Mouse (Mus musculus) liver, embryonic 14.5 days (tissue): ENCODE results near the gene Hoxa5. TPM values are rescaled to one million over a fixed set of nuclear protein-coding genes. Genes with fewer than 3 reads are reported as not detected.
A peak's percentile ranks its signal among the peaks of the same experiment; 100 is the strongest.

ENCODE experiments used
- ATAC-seq: fragments of 200-750 bp; cut with Nextera tagmentation; 2 replicates; pipeline ENCODE4 v1.8.0; 2017; ENCODE audit warnings: moderate number of reproducible peaks, mild to moderate bottlenecking, moderate library complexity; ENCODE audit not compliant: insufficient read depth
- DNase-seq, 3 experiments: peaks; one replicate each; pipeline ENCODE4 v3.0.0-alpha.2; 2012 to 2013; ENCODE audit warnings: low read depth in 3 of 3, low spot score in 3 of 3
- H3K27ac ChIP-seq: fragments of 300-500 bp; sonication (generic); 2 replicates; pipeline ENCODE4 v1.5.1; 2014; ENCODE audit warnings: moderate library complexity, mild to moderate bottlenecking, control low read depth, inconsistent platforms
- H3K27me3 ChIP-seq: fragments of 300-500 bp; sonication (generic); 2 replicates; pipeline ENCODE4 v1.6.1; 2014; ENCODE audit warnings: mild to moderate bottlenecking, low read length, moderate library complexity; ENCODE audit not compliant: control insufficient read depth, insufficient read depth
- H3K36me3 ChIP-seq: fragments of 300-500 bp; sonication (generic); replicated peaks from 2 replicates; pipeline ENCODE4 v1.6.1; 2014; ENCODE audit warnings: low read depth; ENCODE audit not compliant: control insufficient read depth, insufficient read depth
- H3K4me1 ChIP-seq, 2 experiments: fragments of 200-500 bp in 1 of 2; fragments of 300-500 bp in 1 of 2; sonication (generic) in 1 of 2; replicated peaks; 2 replicates each; pipeline ENCODE4 v1.6.1; 2012 to 2014; ENCODE audit warnings: antibody characterized with exemption in 1 of 2, inconsistent platforms in 1 of 2, low read length in 1 of 2; ENCODE audit not compliant: control insufficient read depth in 2 of 2, insufficient read depth in 2 of 2
- H3K4me2 ChIP-seq: fragments of 300-500 bp; sonication (generic); 2 replicates; pipeline ENCODE4 v1.6.1; 2014; ENCODE audit warnings: low read depth, mild to moderate bottlenecking, control low read depth, moderate library complexity
- H3K4me3 ChIP-seq, 2 experiments: fragments of 200-500 bp in 1 of 2; fragments of 300-500 bp in 1 of 2; sonication (generic) in 1 of 2; 2 replicates each; pipeline ENCODE4 v1.5.1; 2012 to 2014; ENCODE audit warnings: low read depth in 2 of 2, low read length in 2 of 2, mild to moderate bottlenecking in 2 of 2, control low read depth in 1 of 2, inconsistent platforms in 1 of 2, moderate library complexity in 1 of 2; ENCODE audit not compliant: insufficient read depth in 1 of 2
- H3K9ac ChIP-seq: fragments of 300-500 bp; sonication (generic); replicated peaks from 2 replicates; pipeline ENCODE4 v1.6.1; 2014; ENCODE audit warnings: mild to moderate bottlenecking, control low read depth, moderate library complexity
- H3K9me3 ChIP-seq: fragments of 300-500 bp; sonication (generic); 2 replicates; pipeline ENCODE4 v1.6.1; 2016; ENCODE audit warnings: low read length, mixed read lengths; ENCODE audit not compliant: control insufficient read depth
- CTCF ChIP-seq: IDR thresholded peaks from 2 replicates; pipeline ENCODE4 v1.5.1; 2016; ENCODE audit warnings: antibody characterized with exemption, low read depth, control low read depth
- EP300 ChIP-seq: IDR thresholded peaks from 2 replicates; pipeline ENCODE4 v1.6.1; 2016; ENCODE audit warnings: antibody characterized with exemption, low read depth
- WGBS: fragments of 180-500 bp; shearing (Covaris S2); extraction: QIAGEN DNeasy Blood & Tissue Kit; methylation state at CpG from one replicate; pipeline ENCODE4 v1.1.7; 2014; ENCODE audit not compliant: insufficient replicate concordance; 5-methylcytosine and 5-hydroxymethylcytosine counted together
- polyA plus RNA-seq, 2 experiments: library from polyadenylated mRNA; depleted of rRNA in 1 of 2; stranded (reverse) in 1 of 2; unstranded in 1 of 2; fragments of >200 nt; fragmentation: Nextera tagmentation in 1 of 2; extraction: Ambion mirVana in 1 of 2; gene quantifications; 2 replicates each; pipeline versions ENCODE4 v1.2.1 to v1.2.3; 2012 to 2014

Hoxa5 gene
- polyA plus RNA-seq, 2 experiments = 0.43 to 0.52 TPM

GRCm38 (mm10) chr6:52170898-52171223, 33.5 kb downstream of the Hoxa5 start:
- no peak for DNase-seq
- no peaks in the 10 kb centered on the region for H3K9me3 ChIP-seq

GRCm38 (mm10) chr6:52170166-52170897, 34.1 kb downstream of the Hoxa5 start:
- Histone ChIP-seq H3K36me3 (no peaks in the 10 kb centered on the region), H3K4me2 (no peak overlapping the region), H3K4me1 (no peaks in the 10 kb centered on the region), H3K27me3 (peaks cover 98% of the 10 kb centered on the region), H3K9me3 (no peaks in the 10 kb centered on the region), H3K27ac (no peak overlapping the region), H3K4me3 (no peak overlapping the region), H3K9ac (no peak overlapping the region)
- DNase-seq = no peak
- TF ChIP-seq CTCF = no peak
- TF ChIP-seq EP300 = no peak
- 10% methylated on average over 40 of the region's 40 CpGs for WGBS
- peak; percentile 55; the same call in 1 of the 2 replicates for ATAC-seq

More at GRCm38 (mm10) chr6:52170898-52171223, 33.5 kb downstream of the Hoxa5 start:
- TF ChIP-seq CTCF = no peak
- no peak for TF ChIP-seq EP300
- Histone ChIP-seq H3K9ac (no peak overlapping the region), H3K27me3 (peaks cover 98% of the 10 kb centered on the region), H3K4me1 (no peaks in the 10 kb centered on the region), H3K36me3 (no peaks in the 10 kb centered on the region), H3K4me3 (no peak overlapping the region), H3K27ac (no peak overlapping the region), H3K4me2 (no peak overlapping the region)
- WGBS = 3% methylated on average over 5 of the region's 5 CpGs
- ATAC-seq = no peak; the same call in 1 of the 2 replicates

- Histone ChIP-seq H3K36me3 (no peaks in the 10 kb centered on the region), H3K27ac (no peak overlapping the region), H3K27me3 (peaks cover 98% of the 10 kb centered on the region), H3K9me3 (no peaks in the 10 kb centered on the region), H3K9ac (no peak overlapping the region), H3K4me2 (no peak overlapping the region), H3K4me3 (no peak overlapping the region), H3K4me1 (no peaks in the 10 kb centered on the region)
- WGBS = 34% methylated on average over 16 of the region's 16 CpGs
- DNase-seq (no peak), ATAC-seq (no peak)
- no peak for TF ChIP-seq EP300
- TF ChIP-seq CTCF = no peak
These were observed 34.8 kb downstream of the Hoxa5 start for GRCm38 (mm10) chr6:52169499-52170165.

DNA sequence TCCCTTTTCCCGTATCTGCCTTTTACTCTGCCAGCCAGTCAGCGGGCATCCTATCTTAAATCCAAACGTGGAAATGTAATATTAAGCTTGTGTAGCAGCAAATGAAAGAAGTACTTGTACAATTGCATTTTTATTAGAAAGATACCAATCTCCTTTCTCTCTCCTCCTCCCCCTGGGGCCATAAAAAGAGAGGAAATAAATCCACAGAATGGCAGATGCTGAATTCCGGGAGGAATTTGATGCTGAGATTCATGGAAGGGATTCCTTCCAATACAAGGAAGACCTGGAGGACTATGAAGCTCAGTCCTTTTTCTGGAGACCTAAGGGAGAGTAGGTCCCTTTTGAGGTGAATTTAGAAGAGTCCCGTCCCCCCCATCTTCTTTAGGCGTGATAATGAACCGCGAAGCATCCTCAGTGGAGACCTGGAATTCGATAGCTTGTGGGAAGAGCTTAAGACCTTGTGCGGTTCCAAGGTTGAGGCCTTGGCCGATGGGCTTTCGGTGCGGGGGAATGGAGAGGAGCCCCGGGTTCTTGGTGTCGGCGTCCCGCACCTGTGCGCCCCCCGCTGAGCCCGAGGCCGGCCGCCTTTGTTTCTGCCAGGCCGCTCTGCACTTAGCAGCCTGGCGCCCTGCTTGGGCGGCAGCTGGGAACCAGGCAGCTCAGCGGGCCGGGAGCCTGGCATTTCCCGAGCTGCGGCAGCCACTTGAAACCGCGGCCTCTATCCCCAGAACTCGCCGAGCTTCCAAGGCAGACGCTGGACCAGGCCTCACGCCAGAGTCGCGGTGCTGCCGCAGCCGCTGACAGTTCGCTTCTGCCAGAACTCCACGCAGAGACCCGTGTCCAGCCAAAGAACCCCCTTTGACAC, 36.0 kb downstream of the Hoxa5 start:
- H3K4me3 ChIP-seq = no peak overlapping the region
- H3K4me2 ChIP-seq = no peak overlapping the region
- ATAC-seq (no peak), DNase-seq (no peak)
- H3K36me3 ChIP-seq = no peaks in the 10 kb centered on the region
- H3K9ac ChIP-seq = no peak overlapping the region
- H3K27me3 ChIP-seq = peaks cover 98% of the 10 kb centered on the region
- no peaks in the 10 kb centered on the region for H3K4me1 ChIP-seq
- WGBS = 13% methylated on average over 42 of the region's 42 CpGs
- TF ChIP-seq EP300 (no peak), CTCF (no peak)
- H3K27ac ChIP-seq = no peak overlapping the region
- H3K9me3 ChIP-seq = no peaks in the 10 kb centered on the region

DNA sequence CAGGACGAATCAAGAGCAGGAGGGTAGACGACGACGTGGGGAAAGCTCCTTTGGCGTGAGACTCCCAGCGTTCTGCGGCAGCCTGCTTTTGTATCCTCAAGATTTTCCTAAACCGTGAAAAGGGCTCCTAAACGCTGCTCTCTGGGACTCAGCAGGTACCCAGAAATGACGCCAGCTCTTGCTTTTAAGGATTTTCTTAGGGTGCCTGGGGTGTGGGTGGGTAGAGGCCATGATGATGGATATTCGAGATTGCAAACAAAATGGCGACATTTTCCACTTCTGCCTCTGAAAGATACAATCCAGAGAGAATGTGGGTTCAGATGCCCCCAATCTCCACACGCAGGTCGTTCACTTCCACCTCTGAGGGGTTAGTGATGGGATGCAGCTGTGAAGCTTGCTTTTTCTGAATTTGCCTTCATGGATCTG, 36.6 kb downstream of the Hoxa5 start:
- Histone ChIP-seq H3K9me3 (no peaks in the 10 kb centered on the region), H3K9ac (no peak overlapping the region), H3K4me2 (no peak overlapping the region), H3K4me3 (no peak overlapping the region), H3K36me3 (no peaks in the 10 kb centered on the region), H3K27ac (no peak overlapping the region), H3K27me3 (peaks cover 98% of the 10 kb centered on the region), H3K4me1 (no peaks in the 10 kb centered on the region)
- WGBS = 21% methylated on average over 14 of the region's 14 CpGs
- DNase-seq (no peak), ATAC-seq (no peak)
- no peak for TF ChIP-seq CTCF
- TF ChIP-seq EP300 = no peak
